Mouse (Mus musculus): ENCODE measurements around the gene 2410002F23Rik. TPM values are rescaled to one million over a fixed set of nuclear protein-coding genes. Genes with fewer than 3 reads are reported as not detected.
A peak's percentile ranks its signal among the peaks of the same experiment; 100 is the strongest.

Gene 2410002F23Rik
- polyA plus RNA-seq, 1 experiment from 2014 or later = 125 TPM

- ATAC-seq (replicated peaks; ENCODE audit: low FRiP score, low read depth) = no peak
- 13% methylated on average over 1 of the region's 1 CpGs for WGBS
- no peak for DNase-seq (ENCODE audit: low spot score)
- H3K9ac ChIP-seq (ENCODE audit: low read depth, low read length) = no peak within 1 kb of the TSS
- no peak within 1 kb of the TSS for H3K4me2 ChIP-seq (ENCODE audit: low read length)
- no peak within 1 kb of the TSS for H3K27ac ChIP-seq
- H3K36me3 ChIP-seq (ENCODE audit: insufficient read depth, low read length) = no peaks in the 10 kb centered on the region
- no peaks in the 10 kb centered on the region for H3K4me1 ChIP-seq (replicated peaks; ENCODE audit: insufficient read depth, low read length)
- no peak for TF ChIP-seq CTCF (IDR thresholded peaks at IDR 0.05; ENCODE audit: low read depth)
- H3K4me3 ChIP-seq (replicated peaks; ENCODE audit: low read depth, low read length) = no peak within 1 kb of the TSS
- no peaks in the 10 kb centered on the region for H3K27me3 ChIP-seq (ENCODE audit: insufficient read depth, low read length)
- H3K9me3 ChIP-seq (replicated peaks; ENCODE audit: low read length) = no peaks in the 10 kb centered on the region
Observed at GRCm38 (mm10) chr7:44225076-44225475, 21.4 kb upstream of the 2410002F23Rik start, which contains the start of gene Klk1. Gene Klk1 (plus strand): TSS chr7:44225360.

GRCm38 (mm10) chr7:44235909-44236308 is 10.6 kb upstream of the 2410002F23Rik start, which contains the start of gene Gm36864:
Gene Gm36864 (plus strand): TSS chr7:44236177.
- Histone ChIP-seq H3K27ac (no peak within 1 kb of the TSS), H3K4me1 (replicated peaks; ENCODE audit: insufficient read depth, low read length) (no peaks in the 10 kb centered on the region), H3K4me2 (ENCODE audit: low read length) (no peak within 1 kb of the TSS), H3K4me3 (replicated peaks; ENCODE audit: low read depth, low read length) (no peak within 1 kb of the TSS), H3K36me3 (ENCODE audit: insufficient read depth, low read length) (no peaks in the 10 kb centered on the region), H3K27me3 (ENCODE audit: insufficient read depth, low read length) (no peaks in the 10 kb centered on the region), H3K9me3 (replicated peaks; ENCODE audit: low read length) (no peaks in the 10 kb centered on the region), H3K9ac (ENCODE audit: low read depth, low read length) (no peak within 1 kb of the TSS)
- WGBS = 67% methylated on average over 3 of the region's 3 CpGs
- DNase-seq (ENCODE audit: low spot score) (no peak), ATAC-seq (replicated peaks; ENCODE audit: low FRiP score, low read depth) (no peak)
- TF ChIP-seq CTCF (IDR thresholded peaks at IDR 0.05; ENCODE audit: low read depth) = no peak

- 63% methylated on average over 2 of the region's 2 CpGs for WGBS
- no peaks in the 10 kb centered on the region for H3K9me3 ChIP-seq (replicated peaks; ENCODE audit: low read length)
- no peaks in the 10 kb centered on the region for H3K36me3 ChIP-seq (ENCODE audit: insufficient read depth, low read length)
- TF ChIP-seq CTCF (IDR thresholded peaks at IDR 0.05; ENCODE audit: low read depth) = no peak
- H3K27ac ChIP-seq = no peak overlapping the region
- no peak for DNase-seq (ENCODE audit: low spot score)
- ATAC-seq (replicated peaks; ENCODE audit: low FRiP score, low read depth) = no peak
- H3K4me1 ChIP-seq (replicated peaks; ENCODE audit: insufficient read depth, low read length) = no peaks in the 10 kb centered on the region
- no peak overlapping the region for H3K4me2 ChIP-seq (ENCODE audit: low read length)
- H3K27me3 ChIP-seq (ENCODE audit: insufficient read depth, low read length) = no peaks in the 10 kb centered on the region
- no peak overlapping the region for H3K9ac ChIP-seq (ENCODE audit: low read depth, low read length)
- H3K4me3 ChIP-seq (replicated peaks; ENCODE audit: low read depth, low read length) = no peak overlapping the region
Observed at GRCm38 (mm10) chr7:44239913-44240312, 6.6 kb upstream of the 2410002F23Rik start.

GRCm38 (mm10) chr7:44240712-44241111 is 5.8 kb upstream of the 2410002F23Rik start:
- no peaks in the 10 kb centered on the region for H3K9me3 ChIP-seq (replicated peaks; ENCODE audit: low read length)
- no peak overlapping the region for H3K27ac ChIP-seq
- no peak overlapping the region for H3K9ac ChIP-seq (ENCODE audit: low read depth, low read length)
- H3K4me3 ChIP-seq (replicated peaks; ENCODE audit: low read depth, low read length) = no peak overlapping the region
- no peak overlapping the region for H3K4me2 ChIP-seq (ENCODE audit: low read length)
- no peak for TF ChIP-seq CTCF (IDR thresholded peaks at IDR 0.05; ENCODE audit: low read depth)
- H3K27me3 ChIP-seq (ENCODE audit: insufficient read depth, low read length) = no peaks in the 10 kb centered on the region
- ATAC-seq (replicated peaks; ENCODE audit: low FRiP score, low read depth) = no peak
- H3K4me1 ChIP-seq (replicated peaks; ENCODE audit: insufficient read depth, low read length) = peaks cover 6% of the 10 kb centered on the region; the same call in 1 of the 2 replicates
- 41% methylated on average over 1 of the region's 1 CpGs for WGBS
- no peak for DNase-seq (ENCODE audit: low spot score)
- no peaks in the 10 kb centered on the region for H3K36me3 ChIP-seq (ENCODE audit: insufficient read depth, low read length)

GRCm38 (mm10) chr7:44241163-44241562 is 5.4 kb upstream of the 2410002F23Rik start:
- Histone ChIP-seq H3K9me3 (replicated peaks; ENCODE audit: low read length) (no peaks in the 10 kb centered on the region), H3K4me3 (replicated peaks; ENCODE audit: low read depth, low read length) (no peak overlapping the region), H3K4me2 (ENCODE audit: low read length) (no peak overlapping the region), H3K36me3 (ENCODE audit: insufficient read depth, low read length) (no peaks in the 10 kb centered on the region), H3K9ac (ENCODE audit: low read depth, low read length) (no peak overlapping the region), H3K27me3 (ENCODE audit: insufficient read depth, low read length) (no peaks in the 10 kb centered on the region), H3K4me1 (replicated peaks; ENCODE audit: insufficient read depth, low read length) (peaks cover 6% of the 10 kb centered on the region; the same call in 1 of the 2 replicates), H3K27ac (no peak overlapping the region)
- TF ChIP-seq CTCF (IDR thresholded peaks at IDR 0.05; ENCODE audit: low read depth) = peak; percentile 36; the same call in 1 of the 2 replicates
- 56% methylated on average over 2 of the region's 2 CpGs for WGBS
- ATAC-seq (replicated peaks; ENCODE audit: low FRiP score, low read depth) (no peak), DNase-seq (ENCODE audit: low spot score) (peak; percentile 16)

GRCm38 (mm10) chr7:44244080-44244479 is 2.4 kb upstream of the 2410002F23Rik start:
- DNase-seq (ENCODE audit: low spot score) (no peak), ATAC-seq (replicated peaks; ENCODE audit: low FRiP score, low read depth) (no peak)
- no peak overlapping the region for H3K4me2 ChIP-seq (ENCODE audit: low read length)
- H3K27me3 ChIP-seq (ENCODE audit: insufficient read depth, low read length) = no peaks in the 10 kb centered on the region
- H3K36me3 ChIP-seq (ENCODE audit: insufficient read depth, low read length) = peaks cover 4% of the 10 kb centered on the region
- H3K9ac ChIP-seq (ENCODE audit: low read depth, low read length) = no peak overlapping the region
- no peaks in the 10 kb centered on the region for H3K9me3 ChIP-seq (replicated peaks; ENCODE audit: low read length)
- no peak overlapping the region for H3K27ac ChIP-seq
- no peak for TF ChIP-seq CTCF (IDR thresholded peaks at IDR 0.05; ENCODE audit: low read depth)
- H3K4me1 ChIP-seq (replicated peaks; ENCODE audit: insufficient read depth, low read length) = peaks cover 12% of the 10 kb centered on the region
- no peak overlapping the region for H3K4me3 ChIP-seq (replicated peaks; ENCODE audit: low read depth, low read length)
- 45% methylated on average over 1 of the region's 1 CpGs for WGBS

- Histone ChIP-seq H3K9me3 (replicated peaks; ENCODE audit: low read length) (no peaks in the 10 kb centered on the region), H3K9ac (ENCODE audit: low read depth, low read length) (peak overlapping the region; percentile 97), H3K27me3 (ENCODE audit: insufficient read depth, low read length) (no peaks in the 10 kb centered on the region), H3K4me1 (replicated peaks; ENCODE audit: insufficient read depth, low read length) (peaks cover 12% of the 10 kb centered on the region), H3K36me3 (ENCODE audit: insufficient read depth, low read length) (peaks cover 17% of the 10 kb centered on the region), H3K4me2 (ENCODE audit: low read length) (peak overlapping the region; percentile 56), H3K27ac (peak overlapping the region; percentile 97), H3K4me3 (replicated peaks; ENCODE audit: low read depth, low read length) (peak overlapping the region; percentile 90)
- WGBS = 0% methylated on average over 23 of the region's 23 CpGs
- DNase-seq (ENCODE audit: low spot score) (peak; percentile 69), ATAC-seq (replicated peaks; ENCODE audit: low FRiP score, low read depth) (peak; percentile 27; the same call in 1 of the 2 replicates)
- no peak for TF ChIP-seq CTCF (IDR thresholded peaks at IDR 0.05; ENCODE audit: low read depth)
Observed at GRCm38 (mm10) chr7:44246984-44247470, 505 bp downstream of the 2410002F23Rik start.
